ENCODE assay signal across 10 mouse cellular contexts in genomic region chr2:27936607-27937191, GRCm38 (mm10). TPM values are rescaled to one million over a fixed set of nuclear protein-coding genes. Genes with fewer than 3 reads are reported as not detected.
A peak's percentile ranks its signal among the peaks of the same experiment; 100 is the strongest.
DNase-seq lines count a peak whose midpoint lies in the region; ATAC-seq and TF ChIP-seq lines count a peak whose summit lies in the region.
"Had no signal": no experiment of that assay in that cellular context is flagged by ENCODE, and none has a peak within 500 bp of the region (broad histone marks: within the 10 kb centered on the region; RNA-seq: fewer than 3 reads in every experiment).

No protein-coding gene starts in this region.

- H3K36me3 ChIP-seq in kidney, embryonic 15.5 days = peaks cover 6% of the 10 kb centered on the region; the same call in 1 of the 2 replicates
- no peaks in the 10 kb centered on the region for H3K36me3 ChIP-seq in heart, adult 2 months (ENCODE audit: control insufficient read depth, insufficient read depth, low read length)
- no peaks in the 10 kb centered on the region for H3K36me3 ChIP-seq in neural tube, embryonic 15.5 days
- H3K36me3 ChIP-seq: G1E had no signal

- H3K27ac ChIP-seq in kidney, embryonic 15.5 days = no peak overlapping the region
- peak overlapping the region; percentile 3 for H3K27ac ChIP-seq in cerebellum, adult 2 months (ENCODE audit: insufficient read depth, low read length)
- peak overlapping the region; percentile 40 for H3K27ac ChIP-seq in heart, adult 2 months
- no peak overlapping the region for H3K27ac ChIP-seq in neural tube, embryonic 15.5 days (replicated peaks)

- WGBS in kidney, embryonic 15.5 days = 74% methylated on average over 9 of the region's 9 CpGs
- WGBS in cerebellum, adult 2 months = 9% methylated on average over 9 of the region's 9 CpGs
- WGBS in heart, adult 2 months = 26% methylated on average over 9 of the region's 9 CpGs
- WGBS in neural tube, embryonic 15.5 days = 60% methylated on average over 9 of the region's 9 CpGs

- no peak for TF ChIP-seq POLR2A in cerebellum, adult 2 months (IDR thresholded peaks at IDR 0.05; ENCODE audit: borderline replicate concordance, insufficient read depth, low read length)
- TF ChIP-seq POLR2A in heart, adult 2 months (IDR thresholded peaks at IDR 0.05; ENCODE audit: insufficient read depth, low read depth, low read length) = no peak

- peaks cover 40% of the 10 kb centered on the region for H3K4me1 ChIP-seq in kidney, embryonic 15.5 days
- H3K4me1 ChIP-seq in cerebellum, adult 2 months (ENCODE audit: control insufficient read depth, insufficient read depth, low read length) = peaks cover 38% of the 10 kb centered on the region
- H3K4me1 ChIP-seq in heart, adult 2 months (ENCODE audit: control insufficient read depth, insufficient read depth, low read length) = peaks cover 17% of the 10 kb centered on the region
- peaks cover 39% of the 10 kb centered on the region for H3K4me1 ChIP-seq in neural tube, embryonic 15.5 days

- peak; percentile 58 for DNase-seq in kidney, postnatal 14 days
- peak; percentile 58 to 74 for DNase-seq in cerebellum, adult 2 months
- peak; percentile 76 to 82 for DNase-seq in heart, adult 2 months
- peak; percentile 43 to 45 for DNase-seq in layer of hippocampus, postnatal 10 days (ENCODE audit: low spot score in 2 of 2)
- no peak for DNase-seq in c-Kit-positive CD71-positive TER-119-positive erythroid progenitor cells, embryonic 14.5 days (ENCODE audit: low spot score)

- intact Hi-C loops in heart, adult 2 months (cut with DNase I) = no loop called here

- ATAC-seq in kidney, embryonic 15.5 days (replicated peaks; ENCODE audit: low FRiP score) = no peak
- ATAC-seq in neural tube, embryonic 15.5 days (ENCODE audit: low FRiP score) = peak; percentile 50; the same call in 1 of the 2 replicates
- no peak for ATAC-seq in activated CD4-positive, CD25-positive, alpha-beta regulatory T cell, adult 4 months

- no peak overlapping the region for H3K4me2 ChIP-seq in kidney, embryonic 15.5 days
- H3K4me2 ChIP-seq in neural tube, embryonic 15.5 days = no peak overlapping the region

- TF ChIP-seq EP300 in heart, adult 2 months (IDR thresholded peaks at IDR 0.05; ENCODE audit: insufficient read depth, low read depth, low read length) = peak; percentile 87

- H3K27me3 ChIP-seq in kidney, embryonic 15.5 days = no peaks in the 10 kb centered on the region
- no peaks in the 10 kb centered on the region for H3K27me3 ChIP-seq in cerebellum, adult 2 months (ENCODE audit: control insufficient read depth, insufficient read depth, low read length)
- no peaks in the 10 kb centered on the region for H3K27me3 ChIP-seq in heart, adult 2 months (ENCODE audit: control insufficient read depth, insufficient read depth, low read length)
- peaks cover 3% of the 10 kb centered on the region; the same call in 1 of the 2 replicates for H3K27me3 ChIP-seq in neural tube, embryonic 15.5 days (replicated peaks)

- H3K79me2 ChIP-seq in heart, adult 2 months (replicated peaks; ENCODE audit: control insufficient read depth, insufficient read depth, low read length) = no peaks in the 10 kb centered on the region

- H3K9ac ChIP-seq in kidney, embryonic 15.5 days = no peak overlapping the region
- no peak overlapping the region for H3K9ac ChIP-seq in heart, adult 2 months (ENCODE audit: low read depth, low read length)
- no peak overlapping the region for H3K9ac ChIP-seq in neural tube, embryonic 15.5 days (replicated peaks)

- H3K4me3 ChIP-seq in kidney, embryonic 15.5 days (replicated peaks) = no peak overlapping the region
- H3K4me3 ChIP-seq in cerebellum, adult 2 months (replicated peaks; ENCODE audit: insufficient read depth, low read depth, low read length) = no peak overlapping the region
- H3K4me3 ChIP-seq in heart, adult 2 months = no peak overlapping the region
- H3K4me3 ChIP-seq in neural tube, embryonic 15.5 days (replicated peaks) = no peak overlapping the region

- H3K9me3 ChIP-seq in kidney, embryonic 15.5 days (replicated peaks) = no peaks in the 10 kb centered on the region
- H3K9me3 ChIP-seq in neural tube, embryonic 15.5 days (replicated peaks) = no peaks in the 10 kb centered on the region
- H3K9me3 ChIP-seq: G1E had no signal

- TF ChIP-seq CTCF in cerebellum, adult 2 months (IDR thresholded peaks at IDR 0.05; ENCODE audit: borderline replicate concordance, insufficient read depth, low read depth, low read length) = no peak
- TF ChIP-seq CTCF in heart, adult 2 months (IDR thresholded peaks at IDR 0.05) = no peak

RNA-seq across cellular contexts. Expression of gene Col5a1, which starts 50.5 kb away (rescaled TPM):
- polyA plus RNA-seq in kidney, embryonic 15.5 days (2015; fragmentation: Nextera tagmentation; extraction: Ambion mirVana) = 51.0 and 62.1 TPM in 2 replicates
- polyA plus RNA-seq in cerebellum, adult 2 months (2012; rRNA removed) = 12.9 and 15.3 TPM in 2 replicates
- 10 to 100 TPM; 16.0 to 22.9 TPM for total RNA-seq in heart, adult 2 months (2021)
- polyA plus RNA-seq in heart, adult 2 months (2012; rRNA removed) = 15.7 and 17.2 TPM in 2 replicates
- 10 to 100 TPM in 1 of 2 experiments, 1 to 10 TPM in 1; 9.9 to 10.8 TPM for total RNA-seq in layer of hippocampus, postnatal 10 days (2021)
- 21.5 and 29.0 TPM in 2 replicates for polyA plus RNA-seq in neural tube, embryonic 15.5 days (2015; fragmentation: Nextera tagmentation; extraction: Ambion mirVana)
- polyA plus RNA-seq in activated CD4-positive, CD25-positive, alpha-beta regulatory T cell, adult 4 months (2017; shearing (Covaris generic)) = not detected
- total RNA-seq: neutrophil, adult 5-6 weeks had no signal

Comparison
In these comparisons a context has a peak if more than half of its experiments do, and no peak if none do; other contexts are left out.
1. H3K27ac ChIP-seq: peak in cerebellum, adult 2 months (single experiment) and heart, adult 2 months (single experiment); none in kidney, embryonic 15.5 days (single experiment) and neural tube, embryonic 15.5 days (single experiment).
2. RNA of gene Col5a1, which starts 50.5 kb away (polyA plus RNA-seq): 51.0 to 62.1 TPM in kidney, embryonic 15.5 days, 21.5 to 29.0 TPM in neural tube, embryonic 15.5 days, 15.7 to 17.2 TPM in heart, adult 2 months and 12.9 to 15.3 TPM in cerebellum, adult 2 months; not detected in activated CD4-positive, CD25-positive, alpha-beta regulatory T cell, adult 4 months; every median in the first group is over 10 times any median in the second.